Mouse (Mus musculus) cerebellum, adult 2 months (tissue): ENCODE data around the gene Tulp2. TPM values are rescaled to one million over a fixed set of nuclear protein-coding genes. Genes with fewer than 3 reads are reported as not detected.
"Not testable (repeated sequence)": the region's sequence is repeated elsewhere in the genome, so short reads cannot be mapped to it uniquely, and the experiment has no call there.

Experiments used
- DNase-seq, 2 experiments: peaks; one replicate each; pipeline ENCODE4 v3.0.0; 2021
- H3K27ac ChIP-seq: fragments of 200-500 bp; 2 replicates; pipeline ENCODE4 v1.5.1; 2012; ENCODE audit warnings: low read length, control low read depth, inconsistent platforms; ENCODE audit not compliant: insufficient read depth
- H3K27me3 ChIP-seq: fragments of 200-500 bp; 2 replicates; pipeline ENCODE4 v1.6.1; 2012; ENCODE audit warnings: inconsistent platforms, mild to moderate bottlenecking, low read length, moderate library complexity; ENCODE audit not compliant: control insufficient read depth, insufficient read depth
- H3K4me1 ChIP-seq: fragments of 200-500 bp; 2 replicates; pipeline ENCODE4 v1.6.1; 2011; ENCODE audit warnings: low read length; ENCODE audit not compliant: control insufficient read depth, insufficient read depth
- H3K4me3 ChIP-seq: fragments of 200-500 bp; replicated peaks from 2 replicates; pipeline ENCODE3; 2011; ENCODE audit warnings: mild to moderate bottlenecking, low read depth, low read length, control low read depth; ENCODE audit not compliant: insufficient read depth
- CTCF ChIP-seq: fragments of 200-500 bp; IDR thresholded peaks from 2 replicates; pipeline ENCODE4 v1.5.1; 2011; ENCODE audit warnings: low read depth, mild to moderate bottlenecking, control low read depth, low read length, moderate library complexity, borderline replicate concordance; ENCODE audit not compliant: insufficient read depth
- POLR2A ChIP-seq: fragments of 200-500 bp; IDR thresholded peaks from 2 replicates; pipeline ENCODE4 v1.6.1; 2011; ENCODE audit warnings: low read length, control low read depth, borderline replicate concordance; ENCODE audit not compliant: insufficient read depth
- WGBS: fragments of 180-500 bp; shearing (Covaris S2); methylation state at CpG from one replicate; pipeline ENCODE4 v1.1.7; 2018; 5-methylcytosine and 5-hydroxymethylcytosine counted together
- polyA plus RNA-seq: library from polyadenylated mRNA; depleted of rRNA; stranded (reverse); fragments of >200 nt; gene quantifications from 2 replicates; pipeline ENCODE4 v1.2.3, GENCODE M21; 2012

The Tulp2 gene
- polyA plus RNA-seq, 1 experiment = not detected

DNA sequence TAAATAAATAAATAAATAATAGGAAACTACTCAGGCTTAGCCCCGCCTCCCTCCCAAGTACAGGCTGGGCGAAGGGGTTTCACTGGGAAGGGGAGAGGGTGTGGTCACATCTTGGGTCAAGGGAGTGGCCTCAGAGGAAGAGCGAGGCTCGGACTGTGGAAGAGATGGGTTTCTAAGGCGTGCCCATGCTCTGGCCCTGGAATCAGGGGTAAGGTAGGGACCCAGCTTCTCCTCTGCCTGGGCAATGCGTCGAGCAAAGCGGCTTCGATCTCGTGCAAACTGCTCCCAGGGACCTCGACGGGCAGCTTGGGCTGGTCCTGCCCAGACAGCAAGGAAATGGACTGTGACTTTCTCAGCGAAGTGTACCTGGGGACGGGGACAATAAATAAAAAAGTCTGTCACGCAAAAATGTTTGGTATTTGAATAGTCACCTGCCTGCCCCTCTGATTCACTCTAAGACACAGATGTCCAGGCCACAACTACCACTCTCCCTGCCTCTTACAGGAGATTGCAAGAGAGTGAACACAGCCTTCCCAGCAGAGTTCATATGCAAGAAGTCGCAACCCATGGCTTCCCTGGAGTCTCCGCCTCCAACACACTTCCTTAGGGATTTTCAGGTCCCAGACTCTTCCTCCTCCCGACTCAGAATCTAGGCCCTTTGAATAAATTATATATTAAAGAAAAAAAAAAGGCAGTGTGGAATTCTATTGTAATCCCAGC lies 41.4 kb downstream of the Tulp2 start:
- no peak overlapping the region for H3K4me3 ChIP-seq
- 75% methylated on average over 18 of the region's 18 CpGs for WGBS
- no peak overlapping the region for H3K27ac ChIP-seq
- no peaks in the 10 kb centered on the region for H3K27me3 ChIP-seq
- DNase-seq = peak in 1 of 2 experiments; percentile 37
- H3K4me1 ChIP-seq = peaks cover 13% of the 10 kb centered on the region
- TF ChIP-seq CTCF = no peak
- no peak for TF ChIP-seq POLR2A

DNA sequence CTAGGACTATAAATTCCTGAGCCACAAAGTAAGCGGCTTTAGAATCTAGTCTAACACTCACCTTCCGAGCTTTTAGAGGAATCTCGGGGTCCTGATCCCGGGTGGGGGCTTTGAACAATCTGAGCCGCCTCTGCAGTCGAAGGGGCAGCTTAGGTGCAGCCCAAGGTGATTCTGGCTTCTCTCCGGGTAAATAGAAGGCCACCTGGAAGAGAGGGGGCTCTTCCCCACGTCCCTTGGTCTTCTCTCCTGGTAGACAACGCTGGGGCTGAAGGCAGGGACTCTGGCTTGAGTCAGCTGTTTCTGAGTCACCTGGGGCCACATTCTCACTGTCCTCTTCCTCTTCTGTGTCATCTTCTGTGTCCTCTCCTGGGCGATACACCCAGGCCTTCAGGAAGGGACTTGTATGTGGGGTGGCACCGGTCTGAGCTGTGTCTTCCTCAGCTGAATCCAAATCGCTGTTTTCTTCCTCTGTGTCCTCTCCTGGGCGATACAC lies 42.0 kb downstream of the Tulp2 start:
- Histone ChIP-seq H3K27me3 (no peaks in the 10 kb centered on the region), H3K4me1 (peaks cover 13% of the 10 kb centered on the region), H3K27ac (no peak overlapping the region), H3K4me3 (peak overlapping the region; percentile 19)
- TF ChIP-seq POLR2A (no peak), CTCF (no peak)
- WGBS = 81% methylated on average over 13 of the region's 13 CpGs
- peak in 1 of 2 experiments; percentile 12 for DNase-seq

DNA sequence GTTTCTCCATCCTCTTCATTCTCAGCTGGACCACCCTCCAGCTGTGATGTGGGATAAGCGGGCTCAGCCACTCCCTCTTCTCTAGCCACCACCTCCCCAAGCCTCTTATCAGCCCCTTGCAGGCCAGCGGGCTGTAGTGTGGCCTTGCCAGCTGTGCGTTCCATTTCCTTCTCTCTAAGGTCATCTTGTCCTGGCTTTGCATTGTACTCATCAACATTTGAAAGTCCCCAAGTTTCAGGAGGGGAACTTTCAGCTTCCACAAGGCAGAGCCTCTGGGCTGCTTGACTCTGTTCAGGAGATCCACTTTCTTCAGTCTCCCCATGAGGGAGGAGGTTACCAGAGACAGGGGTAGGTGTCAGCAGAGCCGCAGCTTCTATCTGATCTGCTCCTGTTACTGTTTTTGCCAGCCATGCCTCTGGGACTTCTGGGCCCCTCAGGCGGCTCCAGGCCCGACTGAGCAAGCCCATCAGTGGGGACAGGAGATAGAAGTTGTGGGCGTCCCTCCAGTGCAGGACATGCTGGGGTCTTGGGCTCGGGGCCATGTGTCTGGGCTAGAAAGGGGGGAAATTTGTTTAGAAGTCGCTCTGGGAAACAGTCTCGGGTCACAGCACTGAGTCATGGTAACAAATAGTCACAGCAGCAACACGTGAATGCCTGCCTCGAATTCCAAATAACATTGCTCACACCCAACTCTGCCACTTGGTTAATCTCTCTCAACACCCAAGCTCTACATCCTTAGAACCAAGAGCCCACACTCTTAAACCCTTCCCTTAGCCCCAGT lies 43.4 kb downstream of the Tulp2 start:
- Histone ChIP-seq H3K4me1 (peaks cover 13% of the 10 kb centered on the region), H3K27ac (peak overlapping the region; percentile 95), H3K4me3 (peak overlapping the region; percentile 77), H3K27me3 (no peaks in the 10 kb centered on the region)
- 13% methylated on average over 12 of the region's 12 CpGs for WGBS
- no peak for TF ChIP-seq POLR2A
- no peak for TF ChIP-seq CTCF
- peak; percentile 40 to 48 for DNase-seq

DNA sequence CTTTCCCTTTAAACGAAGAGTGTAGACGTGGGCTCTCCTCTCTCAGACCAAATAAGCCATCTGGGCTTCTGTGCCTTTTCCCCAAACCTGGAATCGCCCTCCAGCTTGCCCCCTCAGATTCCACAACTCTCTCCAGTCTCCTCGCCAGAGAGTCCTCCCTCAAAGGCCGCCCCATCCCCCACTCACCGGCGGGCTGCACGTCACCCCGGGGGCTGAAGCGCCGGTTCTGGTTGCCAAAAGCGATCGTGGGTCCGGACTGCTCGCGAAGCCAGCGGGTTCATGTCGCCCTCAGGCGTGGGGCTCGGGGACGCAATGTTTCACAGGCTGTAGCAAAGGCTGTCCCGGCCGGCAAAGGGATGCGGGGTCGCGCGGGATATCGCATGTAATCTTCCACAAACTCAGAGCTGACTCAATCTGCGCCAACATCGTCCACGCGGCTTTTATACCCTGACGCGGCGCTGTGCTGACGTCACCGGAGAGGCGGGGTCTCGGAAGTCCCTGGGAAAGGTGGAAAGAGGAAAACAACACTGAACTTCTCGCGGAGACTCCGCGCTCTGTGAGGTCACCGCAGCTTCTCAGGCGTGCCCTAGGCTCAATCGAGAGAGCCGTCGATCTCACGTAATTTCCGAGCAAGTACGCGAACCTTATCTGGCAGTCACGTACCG lies 44.3 kb downstream of the Tulp2 start, which contains the start of the genes Ppp1r15a and Plekha4:
TSS of gene Ppp1r15a (minus strand) at position 460 of the 665 bp plus-strand sequence.
TSS of gene Plekha4 (plus strand) at position 522 of the 665 bp plus-strand sequence.
- H3K4me3 ChIP-seq = peak within 1 kb of the TSS; percentile 77
- H3K27me3 ChIP-seq = no peaks in the 10 kb centered on the region
- TF ChIP-seq CTCF (no peak), POLR2A (peak; percentile 93)
- DNase-seq = peak; percentile 94 to 99
- peaks cover 13% of the 10 kb centered on the region for H3K4me1 ChIP-seq
- WGBS = under 1% methylated on average over 54 of the region's 54 CpGs
- peak within 1 kb of the TSS; percentile 95 for H3K27ac ChIP-seq

DNA sequence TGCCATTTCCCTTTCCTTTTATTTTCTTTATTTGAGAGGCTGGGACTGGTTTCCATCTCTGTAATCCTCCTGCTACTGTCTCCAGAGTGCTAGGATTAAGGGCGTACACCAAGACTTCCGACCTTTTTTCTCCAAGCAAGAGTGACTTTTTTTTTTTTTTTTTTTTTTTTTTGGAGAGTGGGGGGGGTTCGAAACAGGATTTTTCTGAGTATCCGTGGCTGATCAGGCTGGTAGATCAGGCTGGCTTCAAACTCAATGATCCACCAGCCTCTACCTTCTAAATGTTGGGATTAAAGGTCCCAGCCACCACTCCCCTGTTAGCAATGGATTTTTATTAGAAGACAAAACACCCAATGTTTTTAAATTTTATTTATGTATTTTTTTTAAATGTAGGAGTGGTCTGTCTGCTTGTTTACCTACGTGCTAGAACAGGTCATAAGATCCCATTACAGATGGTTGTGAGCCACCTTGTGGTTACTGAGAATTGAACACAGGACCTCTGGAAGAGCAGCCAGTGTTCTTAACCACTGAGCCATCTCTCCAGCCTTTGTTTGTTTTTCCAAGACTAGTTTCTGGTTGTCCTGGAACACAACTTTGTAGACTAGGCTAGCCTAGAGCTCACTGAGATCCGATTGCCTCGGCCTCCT lies 44.9 kb downstream of the Tulp2 start:
- TF ChIP-seq POLR2A = no peak
- no peak for TF ChIP-seq CTCF
- H3K4me3 ChIP-seq = peak overlapping the region; percentile 77
- H3K27ac ChIP-seq = peak overlapping the region; percentile 77
- peak; percentile 47 to 69 for DNase-seq
- H3K4me1 ChIP-seq = peaks cover 13% of the 10 kb centered on the region
- 24% methylated on average over 7 of the region's 7 CpGs for WGBS
- H3K27me3 ChIP-seq = no peaks in the 10 kb centered on the region

DNA sequence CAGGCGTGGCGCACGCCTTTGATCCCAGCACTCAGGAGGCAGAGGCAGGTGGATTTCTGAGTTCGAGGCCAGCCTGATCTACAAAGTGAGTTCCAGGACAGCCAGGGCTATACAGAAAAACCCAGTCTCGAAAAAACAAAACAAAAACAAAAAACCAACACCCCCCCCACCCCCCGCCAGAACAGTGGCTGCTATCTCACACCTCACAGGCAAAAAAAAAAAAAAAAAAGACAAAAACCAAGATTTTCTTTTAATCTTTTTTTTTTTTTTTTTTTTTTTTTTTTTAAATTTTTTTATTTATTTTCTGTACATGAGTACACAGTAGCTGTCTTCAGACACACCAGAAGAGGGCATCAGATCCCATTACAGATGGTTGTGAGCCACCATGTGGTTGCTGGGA lies 45.5 kb downstream of the Tulp2 start:
- H3K27ac ChIP-seq, H3K27me3 ChIP-seq: not testable (repeated sequence)
- WGBS = 91% methylated on average over 6 of the region's 6 CpGs

DNA sequence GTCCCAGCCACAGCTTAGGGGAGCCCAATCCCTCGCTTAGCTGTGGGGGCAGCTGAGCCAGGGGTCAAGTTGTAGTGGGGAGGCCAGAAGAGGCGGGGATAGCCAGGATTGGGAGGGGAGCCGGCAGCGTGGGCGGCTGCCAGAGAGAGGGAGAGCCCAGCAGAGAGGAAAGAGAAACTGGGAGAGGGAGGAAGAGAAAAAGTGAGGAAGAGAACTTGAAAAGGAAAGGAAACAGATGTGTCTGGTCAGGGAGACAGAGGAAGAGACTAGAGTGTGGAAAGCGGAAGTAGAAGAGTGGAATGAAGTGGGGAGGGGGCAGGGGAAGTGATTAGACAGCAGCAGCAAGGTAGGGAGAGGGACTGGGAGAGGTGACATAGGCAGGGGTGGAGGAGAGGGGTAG lies 47.8 kb downstream of the Tulp2 start:
- no peak for DNase-seq
- peaks cover under 1% of the 10 kb centered on the region; the same call in 1 of the 2 replicates for H3K4me1 ChIP-seq
- 20% methylated on average over 6 of the region's 6 CpGs for WGBS

More for the DNA sequence above, 45.5 kb downstream of the Tulp2 start:
- DNase-seq, H3K4me3 ChIP-seq: not testable (repeated sequence)
- H3K4me1 ChIP-seq = peaks cover 13% of the 10 kb centered on the region

More for the DNA sequence above, 47.8 kb downstream of the Tulp2 start:
- no peak for TF ChIP-seq POLR2A
- TF ChIP-seq CTCF = no peak
- Histone ChIP-seq H3K4me3 (no peak overlapping the region), H3K27me3 (no peaks in the 10 kb centered on the region), H3K27ac (no peak overlapping the region)
